Mouse (Mus musculus) limb, embryonic 15.5 days (tissue): ENCODE measurements around the gene Rps19bp1. TPM values are rescaled to one million over a fixed set of nuclear protein-coding genes. Genes with fewer than 3 reads are reported as not detected.

ENCODE experiments used
- polyA plus RNA-seq: library from polyadenylated mRNA; unstranded; fragments of >200 nt; fragmentation: Nextera tagmentation; extraction: Ambion mirVana; gene quantifications from 2 replicates; pipeline ENCODE4 v1.2.1, GENCODE M21; 2015

Rps19bp1 gene
- polyA plus RNA-seq, 1 experiment from 2014 or later: 57.0 TPM

Other genes starting within 250 kb of the Rps19bp1 start
- 3.1 TPM in 2 replicates for gene Pdgfb, start 249.3 kb downstream of the Rps19bp1 start, polyA plus RNA-seq
- 10.4 and 12.0 TPM in 2 replicates for gene Syngr1, start 173.0 kb downstream of the Rps19bp1 start, polyA plus RNA-seq
- gene Rpl3, start 172.4 kb downstream of the Rps19bp1 start, polyA plus RNA-seq: 1,003 and 1,080 TPM in 2 replicates
- gene Tab1, start 131.2 kb downstream of the Rps19bp1 start, polyA plus RNA-seq: 33.8 and 34.7 TPM in 2 replicates
- gene Mgat3, start 90.6 kb downstream of the Rps19bp1 start, polyA plus RNA-seq: 3.4 and 3.5 TPM in 2 replicates
- 25.6 and 27.7 TPM in 2 replicates for gene Mief1, start 30.3 kb downstream of the Rps19bp1 start, polyA plus RNA-seq
- not detected in 2 replicates for gene AC140267.1, start 28.5 kb downstream of the Rps19bp1 start, polyA plus RNA-seq
- gene Atf4, start 9.1 kb downstream of the Rps19bp1 start, polyA plus RNA-seq: 145 and 160 TPM in 2 replicates
- gene Cacna1i, start 22.9 kb upstream of the Rps19bp1 start, polyA plus RNA-seq: 0.02 and 0.06 TPM in 2 replicates